Mouse (Mus musculus): ENCODE measurements around the gene Fgf4. TPM values are rescaled to one million over a fixed set of nuclear protein-coding genes. Genes with fewer than 3 reads are reported as not detected.

Gene Fgf4
- polyA plus RNA-seq (2017; shearing (Covaris generic)), result not detected

GRCm38 (mm10) chr7:144847067-144847466 lies at the start of gene Fgf4:
Gene Fgf4 (plus strand): TSS chr7:144847367.

GRCm38 (mm10) chr7:144837891-144838488 lies 9.2 kb upstream of the Fgf4 start, which contains the start of gene Fgf3:
Gene Fgf3 (plus strand): TSS chr7:144838083.

GRCm38 (mm10) chr7:144896294-144897218 lies 49.4 kb downstream of the Fgf4 start, which contains the start of gene Fgf15:
Gene Fgf15 (plus strand): TSS chr7:144896531.

Other genes starting within 250 kb of the Fgf4 start
- 0.07 TPM for gene Ano1, start 95.4 kb upstream of the Fgf4 start, polyA plus RNA-seq (2017; shearing (Covaris generic))
- not detected for gene Fgf3, start 9.3 kb upstream of the Fgf4 start, polyA plus RNA-seq (2017; shearing (Covaris generic))
- gene Fgf15, start 49.2 kb downstream of the Fgf4 start, polyA plus RNA-seq (2017; shearing (Covaris generic)), result not detected
- gene LTO1, start 67.7 kb downstream of the Fgf4 start, polyA plus RNA-seq (2017; shearing (Covaris generic)), result 18.5 TPM
- not detected for gene Ccnd1, start 92.6 kb downstream of the Fgf4 start, polyA plus RNA-seq (2017; shearing (Covaris generic))

Data from effector memory CD4-positive, alpha-beta T cell, adult 5 months (primary cell).